Mouse (Mus musculus) cerebellum, adult 9-10 months (tissue): Measurements from ENCODE around the gene Col7a1.

Source experiments
- DNase-seq: peaks from one replicate; pipeline ENCODE4 v3.0.0; 2022

Col7a1 gene

DNA sequence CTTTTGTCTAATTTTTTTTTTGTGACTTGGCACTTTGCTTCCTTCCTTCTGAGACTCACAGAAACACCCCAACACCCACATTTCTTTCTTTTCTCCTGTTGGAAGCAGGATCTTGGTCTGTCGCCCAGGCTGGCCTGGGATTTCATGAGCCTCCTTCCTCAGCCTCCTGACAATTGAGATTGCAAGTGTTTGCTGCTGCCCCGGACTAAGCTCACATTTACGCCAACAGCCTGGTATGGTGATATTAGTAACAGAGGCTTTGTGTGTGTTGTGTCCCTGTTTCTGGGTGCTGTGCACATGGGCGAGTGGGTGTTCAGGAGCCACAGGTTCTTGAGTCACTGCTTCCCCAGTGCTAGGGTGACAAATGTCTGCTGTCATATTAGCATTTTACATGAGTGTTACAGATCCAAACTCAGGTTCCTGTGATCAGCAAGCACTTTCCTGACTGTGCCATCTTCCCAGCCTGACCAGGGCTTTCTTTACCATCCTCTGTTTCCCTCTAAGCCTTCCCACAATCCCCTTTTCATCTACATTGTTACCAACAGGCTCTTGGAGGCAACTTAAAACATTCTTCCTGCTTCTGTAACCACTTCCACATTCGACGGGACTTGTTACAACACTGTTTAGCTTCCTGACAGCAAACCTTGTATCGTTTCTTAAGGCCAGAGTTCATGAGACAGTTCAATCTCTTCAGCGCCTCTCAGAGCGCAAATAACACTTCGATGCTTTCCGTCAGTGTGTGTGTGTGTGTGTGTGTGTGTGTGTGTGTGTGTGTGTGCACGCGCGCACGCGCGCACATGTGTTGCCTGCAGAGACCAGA, 69.7 kb downstream of the Col7a1 start:
- DNase-seq, result no peak

DNA sequence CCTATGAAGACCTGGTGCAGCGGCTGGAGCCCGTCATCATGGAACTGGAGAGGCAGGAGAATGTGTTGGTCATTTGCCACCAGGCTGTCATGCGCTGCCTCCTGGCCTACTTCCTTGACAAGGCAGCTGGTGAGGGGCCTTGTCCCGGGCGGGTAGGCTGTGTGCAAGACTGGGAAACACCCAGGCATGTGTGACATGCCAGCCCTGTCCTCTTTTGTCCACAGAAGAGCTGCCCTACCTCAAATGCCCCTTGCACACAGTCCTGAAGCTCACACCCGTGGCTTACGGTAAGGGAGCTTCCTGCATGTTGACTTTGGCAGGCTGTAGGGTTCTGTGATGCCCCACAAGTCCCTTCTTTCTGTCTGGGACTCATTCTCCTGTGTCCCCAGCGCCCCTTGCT, 74.1 kb downstream of the Col7a1 start:
- DNase-seq, result no peak

DNA sequence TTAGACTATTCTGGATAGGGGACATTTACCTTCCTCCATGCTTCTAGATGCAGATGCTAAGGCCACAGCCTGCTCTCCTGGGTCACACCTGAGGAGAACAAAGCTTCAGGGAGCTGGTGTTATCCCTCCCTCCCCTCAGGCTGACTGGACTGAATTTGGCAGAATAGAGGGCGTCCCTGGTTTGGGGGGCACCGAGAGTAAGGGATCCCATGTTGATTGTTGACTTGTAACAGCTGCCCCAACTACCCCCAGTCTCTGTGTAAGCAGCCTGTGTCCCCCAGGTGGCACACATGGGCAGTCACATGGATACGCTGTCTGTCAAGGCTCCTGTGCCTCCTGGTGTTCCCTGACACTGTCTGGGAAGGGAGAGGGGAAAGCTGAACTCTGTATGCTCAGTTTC, 75.0 kb downstream of the Col7a1 start:
- no peak for DNase-seq

DNA sequence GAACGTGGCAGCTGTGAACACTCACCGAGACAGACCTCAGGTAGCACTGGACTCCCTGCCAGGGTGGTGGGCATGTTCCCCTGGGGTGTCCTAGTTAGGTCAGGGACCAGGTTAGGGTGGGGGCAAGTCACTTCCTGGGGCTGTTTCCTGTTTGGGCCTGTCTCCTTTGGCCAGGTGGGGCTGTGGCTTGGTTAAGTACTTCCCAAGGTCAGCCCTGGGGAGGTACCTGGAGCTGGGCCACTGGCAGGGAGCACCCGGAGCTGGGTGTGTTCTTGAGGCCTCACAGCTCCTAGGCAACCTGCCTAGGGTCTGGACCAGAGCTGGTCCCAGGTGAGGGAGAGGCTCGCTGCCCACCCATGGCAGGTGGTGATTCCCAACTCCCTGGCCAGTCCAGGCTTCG, 75.5 kb downstream of the Col7a1 start:
- DNase-seq, result no peak

DNA sequence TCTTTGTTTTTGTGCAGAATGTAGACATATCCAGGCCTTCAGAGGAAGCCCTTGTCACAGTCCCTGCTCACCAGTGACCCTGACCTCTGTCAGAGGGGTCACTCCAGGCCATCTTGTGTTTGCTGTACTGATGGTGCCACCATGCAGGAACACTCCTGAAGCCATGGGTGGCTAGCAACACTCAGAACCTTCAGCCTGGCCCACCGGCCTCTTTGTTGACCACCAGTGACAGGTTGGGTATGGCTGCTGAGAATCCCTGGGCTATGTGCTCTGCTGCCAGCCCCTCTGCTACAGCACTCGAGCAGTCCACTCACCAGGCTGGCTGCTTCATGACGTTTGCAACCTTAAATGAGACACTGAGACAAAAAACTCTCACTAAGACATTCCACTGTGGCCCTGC, 76.9 kb downstream of the Col7a1 start:
- DNase-seq, result no peak

DNA sequence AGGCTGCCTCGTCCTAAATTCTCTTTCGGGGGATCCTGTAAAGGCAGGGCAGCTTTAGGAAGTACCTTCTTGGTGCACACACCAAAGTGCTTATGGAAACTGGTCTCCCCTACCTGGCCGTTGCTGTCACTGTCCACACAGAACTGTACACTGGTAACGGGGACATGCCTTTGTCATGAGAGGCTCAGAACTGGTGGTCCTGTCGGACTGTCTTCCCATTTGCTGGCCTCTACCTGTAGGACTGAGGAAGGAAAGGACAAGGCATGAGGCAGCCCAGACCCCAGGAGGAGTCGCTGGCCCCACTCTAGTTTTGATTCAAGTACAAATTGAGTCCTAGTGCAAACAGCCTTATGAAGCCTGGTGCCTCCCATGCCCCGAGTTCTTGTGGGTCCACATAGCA, 77.6 kb downstream of the Col7a1 start:
- no peak for DNase-seq

DNA sequence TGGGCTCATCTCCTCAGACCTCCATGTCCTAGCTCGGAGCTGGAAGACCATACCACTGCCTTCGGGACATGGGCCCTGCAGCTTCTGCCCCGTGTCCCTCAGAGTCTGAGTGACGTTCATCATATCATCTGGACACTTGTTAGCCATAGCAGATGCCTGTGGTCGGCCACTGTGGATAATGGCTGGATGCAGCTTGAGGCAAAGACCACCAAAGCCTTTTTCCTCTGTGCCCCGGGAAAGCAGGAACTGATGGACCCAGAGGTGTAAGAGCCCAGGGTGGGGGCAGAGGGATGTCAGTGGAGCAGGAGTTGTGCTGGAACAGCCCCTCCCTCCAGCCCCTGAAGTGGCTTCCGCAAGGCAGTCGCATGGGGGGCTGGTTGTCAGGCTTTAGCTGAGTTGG, 78.3 kb downstream of the Col7a1 start:
- DNase-seq, result no peak

DNA sequence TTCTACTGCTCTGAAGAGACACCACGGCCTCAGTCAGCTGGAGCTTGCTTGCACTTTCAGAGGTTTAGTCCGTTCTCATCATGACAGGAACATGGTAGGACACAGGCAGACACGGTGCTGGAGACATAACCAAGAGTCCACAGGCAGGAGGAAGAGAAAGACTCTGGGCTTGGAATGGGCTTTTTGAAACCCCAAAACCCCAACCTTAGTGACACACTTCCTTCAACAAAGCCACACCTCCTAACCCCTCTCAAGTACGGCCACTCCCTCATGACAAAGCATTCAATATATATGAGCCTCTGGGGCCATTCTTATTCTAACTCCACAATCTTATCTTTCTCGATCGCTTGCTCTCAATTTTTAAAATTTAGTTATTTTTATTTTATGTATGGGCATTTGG, 79.0 kb downstream of the Col7a1 start:
- no peak for DNase-seq
